Mouse (Mus musculus) stomach, embryonic 15.5 days (tissue): ENCODE data around the gene Fhl2. TPM values are rescaled to one million over a fixed set of nuclear protein-coding genes. Genes with fewer than 3 reads are reported as not detected.

Source experiments
- ATAC-seq: fragments of 200-750 bp; cut with Nextera tagmentation; 2 replicates; pipeline ENCODE4 v1.8.0; 2017; ENCODE audit warnings: low read depth, moderate number of reproducible peaks, moderate TSS enrichment; ENCODE audit not compliant: insufficient read depth, low FRiP score
- H3K27ac ChIP-seq: fragments of 300-500 bp; sonication (generic); 2 replicates; pipeline ENCODE4 v1.5.1; 2015; ENCODE audit warnings: mild to moderate bottlenecking, inconsistent platforms
- H3K27me3 ChIP-seq: fragments of 300-500 bp; sonication (generic); replicated peaks from 2 replicates; pipeline ENCODE4 v1.6.1; 2015; ENCODE audit warnings: inconsistent platforms
- H3K36me3 ChIP-seq: fragments of 300-500 bp; sonication (generic); 2 replicates; pipeline ENCODE4 v1.6.1; 2015; ENCODE audit warnings: inconsistent platforms
- H3K4me1 ChIP-seq: fragments of 300-500 bp; sonication (generic); 2 replicates; pipeline ENCODE4 v1.6.1; 2015; ENCODE audit warnings: inconsistent platforms
- H3K4me2 ChIP-seq: fragments of 300-500 bp; sonication (generic); 2 replicates; pipeline ENCODE4 v1.6.1; 2015; ENCODE audit warnings: mild to moderate bottlenecking, inconsistent platforms
- H3K4me3 ChIP-seq: fragments of 300-500 bp; sonication (generic); replicated peaks from 2 replicates; pipeline ENCODE4 v1.5.1; 2015; ENCODE audit warnings: inconsistent platforms
- H3K9ac ChIP-seq: fragments of 300-500 bp; sonication (generic); 2 replicates; pipeline ENCODE4 v1.6.1; 2015; ENCODE audit warnings: inconsistent platforms
- H3K9me3 ChIP-seq: fragments of 300-500 bp; sonication (generic); 2 replicates; pipeline ENCODE4 v1.6.1; 2016; ENCODE audit warnings: inconsistent platforms
- WGBS: fragments of 180-500 bp; shearing (Covaris S2); methylation state at CpG from one replicate; pipeline ENCODE4 v1.1.7; 2015; 5-methylcytosine and 5-hydroxymethylcytosine counted together
- polyA plus RNA-seq: library from polyadenylated mRNA; unstranded; fragments of >200 nt; fragmentation: Nextera tagmentation; extraction: Ambion mirVana; gene quantifications from 2 replicates; pipeline ENCODE4 v1.2.1, GENCODE M21; 2015

Gene Fhl2
- 72.1 and 74.4 TPM in 2 replicates for polyA plus RNA-seq

DNA sequence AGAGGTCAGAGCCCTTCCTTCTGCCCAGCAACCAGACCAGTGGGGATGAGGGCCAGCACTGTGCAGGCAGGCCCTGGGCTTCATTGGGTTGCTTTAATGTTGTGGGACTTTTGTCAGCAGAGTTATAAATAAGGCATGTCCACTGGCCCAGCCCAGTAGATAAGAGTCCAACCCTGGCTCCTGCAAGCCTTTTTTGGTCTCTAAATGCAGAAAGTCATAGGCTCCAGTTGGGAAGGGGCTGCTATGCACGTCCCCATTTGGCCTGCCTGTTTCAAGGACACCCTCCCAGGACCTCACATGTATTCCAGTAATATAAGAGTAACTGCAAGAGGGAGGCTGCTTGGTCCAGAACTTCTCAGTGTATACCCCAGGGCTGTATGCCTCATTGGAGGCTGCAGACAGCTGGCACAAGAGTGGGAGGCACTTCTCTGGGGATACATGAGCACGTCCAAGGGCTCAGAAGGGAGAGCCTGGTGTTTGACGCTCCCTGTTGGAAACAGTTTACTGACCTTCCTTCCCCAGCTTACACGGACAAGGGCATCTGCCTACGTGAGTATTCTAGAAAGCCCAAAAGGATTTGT, at the start of gene Fhl2:
Gene Fhl2, minus strand, starts transcription at position 324 of the 581 bp plus-strand sequence.
- WGBS = 64% methylated on average over 5 of the region's 5 CpGs
- H3K4me2 ChIP-seq = no peak within 1 kb of the TSS
- peaks cover 10% of the 10 kb centered on the region; the same call in 1 of the 2 replicates for H3K4me1 ChIP-seq
- no peaks in the 10 kb centered on the region for H3K9me3 ChIP-seq
- no peak within 1 kb of the TSS for H3K9ac ChIP-seq
- no peak within 1 kb of the TSS for H3K4me3 ChIP-seq
- no peaks in the 10 kb centered on the region for H3K27me3 ChIP-seq
- H3K27ac ChIP-seq = no peak within 1 kb of the TSS
- no peaks in the 10 kb centered on the region for H3K36me3 ChIP-seq
- no peak for ATAC-seq

DNA sequence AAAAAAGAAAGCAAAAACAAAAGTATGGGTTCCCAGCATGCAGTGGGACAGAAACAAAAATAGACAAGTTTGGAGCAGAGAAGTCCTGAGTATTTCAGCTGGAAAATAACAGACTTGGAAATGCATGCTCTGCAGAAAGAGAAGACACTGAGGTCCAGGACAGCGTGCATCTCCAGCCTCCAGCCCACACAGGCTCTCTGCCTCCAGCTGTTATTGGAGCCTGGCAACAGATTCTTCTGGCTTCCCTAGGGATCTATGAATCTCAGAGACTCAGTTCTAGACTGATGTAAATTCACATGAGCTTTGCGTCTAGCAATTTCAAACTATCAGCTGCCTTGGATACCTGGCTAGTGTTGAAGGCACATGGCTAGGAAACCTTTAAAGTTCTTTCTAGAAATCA, 48.2 kb upstream of the Fhl2 start:
- WGBS = 61% methylated on average over 2 of the region's 2 CpGs
- no peaks in the 10 kb centered on the region for H3K4me1 ChIP-seq
- H3K27ac ChIP-seq = no peak overlapping the region
- H3K9ac ChIP-seq = no peak overlapping the region
- no peaks in the 10 kb centered on the region for H3K9me3 ChIP-seq
- no peak overlapping the region for H3K4me3 ChIP-seq
- H3K4me2 ChIP-seq = no peak overlapping the region
- no peak for ATAC-seq
- no peaks in the 10 kb centered on the region for H3K27me3 ChIP-seq
- H3K36me3 ChIP-seq = no peaks in the 10 kb centered on the region

DNA sequence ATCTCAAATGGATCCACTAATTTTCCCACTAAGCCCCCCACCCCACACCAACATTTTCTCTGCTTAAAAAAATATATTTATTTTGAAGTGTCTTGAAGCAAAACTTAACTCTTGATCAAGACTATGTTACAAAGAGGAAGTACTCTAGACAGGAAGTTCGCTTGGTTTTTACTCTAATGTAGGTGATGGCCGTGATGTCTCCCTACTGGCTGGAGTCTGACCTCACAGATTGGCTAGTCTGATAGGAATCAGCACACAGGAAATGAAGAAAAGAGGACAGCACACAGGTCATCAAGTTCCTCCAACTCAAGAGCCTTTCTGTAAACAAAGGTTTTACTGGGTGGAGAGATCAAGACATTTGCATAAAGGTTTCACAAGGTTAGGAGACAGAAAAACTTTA, 44.4 kb upstream of the Fhl2 start:
- ATAC-seq = no peak
- H3K27me3 ChIP-seq = no peaks in the 10 kb centered on the region
- 78% methylated on average over 2 of the region's 2 CpGs for WGBS
- no peaks in the 10 kb centered on the region for H3K36me3 ChIP-seq
- H3K9ac ChIP-seq = no peak overlapping the region
- no peak overlapping the region for H3K4me2 ChIP-seq
- H3K9me3 ChIP-seq = no peaks in the 10 kb centered on the region
- no peak overlapping the region for H3K27ac ChIP-seq
- no peak overlapping the region for H3K4me3 ChIP-seq
- H3K4me1 ChIP-seq = no peaks in the 10 kb centered on the region

DNA sequence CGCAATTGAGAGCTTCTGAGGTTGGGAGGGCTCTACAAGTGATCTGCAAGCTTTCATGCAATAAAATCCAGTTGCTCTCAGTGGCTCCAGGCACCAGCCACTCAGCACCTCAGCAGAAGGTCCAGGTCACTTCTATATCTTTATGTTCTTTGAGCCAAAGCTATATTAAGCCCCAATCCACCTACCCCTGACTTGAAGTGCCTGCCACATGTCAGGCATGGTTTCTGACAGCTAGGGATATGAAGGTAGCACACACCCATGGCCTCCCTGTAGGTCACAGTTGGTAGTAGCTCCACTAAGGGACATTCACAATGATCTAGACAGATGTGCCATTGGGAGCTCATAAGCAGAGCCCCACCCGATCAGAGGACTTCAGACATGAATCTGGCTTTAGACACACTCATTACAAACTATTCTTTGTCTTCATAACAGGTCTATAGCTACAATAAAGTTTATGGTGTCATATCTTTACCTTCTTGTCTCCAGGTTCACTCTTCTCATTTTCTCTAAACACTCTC, 43.1 kb upstream of the Fhl2 start:
- H3K27me3 ChIP-seq = no peaks in the 10 kb centered on the region
- no peaks in the 10 kb centered on the region for H3K9me3 ChIP-seq
- H3K9ac ChIP-seq = no peak overlapping the region
- H3K36me3 ChIP-seq = no peaks in the 10 kb centered on the region
- no peaks in the 10 kb centered on the region for H3K4me1 ChIP-seq
- H3K27ac ChIP-seq = no peak overlapping the region
- WGBS = 65% methylated on average over 2 of the region's 2 CpGs
- no peak overlapping the region for H3K4me2 ChIP-seq
- no peak overlapping the region for H3K4me3 ChIP-seq
- no peak for ATAC-seq

DNA sequence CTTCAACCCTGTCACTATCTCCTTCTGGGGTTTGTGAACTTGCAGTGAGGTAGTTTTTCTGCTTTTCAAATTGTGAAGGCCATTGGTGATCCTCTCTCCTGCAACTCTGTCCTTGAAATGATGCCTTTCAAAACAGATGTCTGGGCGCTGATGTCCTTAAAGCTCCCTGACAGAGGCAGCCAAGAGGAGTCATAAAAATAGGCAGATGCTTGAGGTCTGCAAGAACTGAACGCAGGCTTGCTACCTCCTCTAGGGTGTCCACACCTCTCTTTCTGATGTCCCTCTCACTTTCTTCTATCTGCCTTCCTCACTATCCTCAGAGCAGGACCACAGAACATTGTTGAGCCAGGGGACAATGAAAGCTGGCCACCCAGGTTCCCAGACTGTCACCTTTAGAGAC, 41.7 kb upstream of the Fhl2 start:
- ATAC-seq = no peak
- no peaks in the 10 kb centered on the region for H3K36me3 ChIP-seq
- 73% methylated on average over 2 of the region's 2 CpGs for WGBS

DNA sequence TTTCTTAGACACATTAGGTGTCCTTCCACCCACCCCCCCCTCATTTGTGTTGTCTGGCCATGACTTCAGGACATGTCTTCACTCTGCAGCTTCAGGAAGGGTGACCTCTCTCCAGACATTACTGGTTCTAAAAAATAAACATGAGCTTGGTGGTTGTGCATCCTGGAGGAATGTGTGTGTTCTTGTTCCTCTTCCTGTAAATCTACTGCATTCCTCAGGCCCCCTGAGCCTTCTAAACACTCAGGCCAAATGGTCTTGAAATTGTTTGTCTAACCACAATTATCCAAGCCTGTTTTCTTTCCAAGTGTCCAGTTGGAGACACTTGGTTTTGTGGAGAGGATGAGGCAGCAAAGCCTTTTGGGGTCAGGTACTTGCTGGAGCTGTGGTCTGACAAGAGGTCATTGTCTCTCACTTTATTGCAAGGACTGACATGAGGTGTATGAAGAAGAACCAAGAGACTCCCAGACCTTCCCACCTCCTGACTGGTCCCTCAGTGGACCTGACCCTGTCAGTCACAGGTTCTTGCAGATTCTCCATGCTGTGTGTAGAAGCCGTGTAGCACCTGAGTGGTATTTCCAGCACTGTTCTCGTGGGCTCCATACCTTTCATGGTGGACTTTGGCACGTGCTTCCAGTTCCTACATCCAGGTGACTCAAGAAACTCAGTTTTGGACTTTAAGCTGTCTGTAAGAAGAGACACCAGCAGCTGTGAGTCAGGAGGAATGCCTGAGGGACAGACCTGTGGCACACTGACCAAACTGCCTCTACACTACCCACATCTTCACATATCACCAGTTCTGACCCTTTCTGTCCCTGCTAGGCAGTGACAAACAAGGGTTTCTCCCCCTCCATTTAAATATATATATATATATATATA, 40.8 kb upstream of the Fhl2 start:
- H3K4me2 ChIP-seq = no peak overlapping the region
- no peaks in the 10 kb centered on the region for H3K9me3 ChIP-seq
- H3K9ac ChIP-seq = no peak overlapping the region
- H3K4me3 ChIP-seq = no peak overlapping the region
- H3K4me1 ChIP-seq = no peaks in the 10 kb centered on the region
- no peak for ATAC-seq
- H3K36me3 ChIP-seq = no peaks in the 10 kb centered on the region
- WGBS = 85% methylated on average over 3 of the region's 3 CpGs
- no peaks in the 10 kb centered on the region for H3K27me3 ChIP-seq
- H3K27ac ChIP-seq = no peak overlapping the region

More for the DNA sequence above, 41.7 kb upstream of the Fhl2 start:
- H3K9me3 ChIP-seq = no peaks in the 10 kb centered on the region
- H3K27me3 ChIP-seq = no peaks in the 10 kb centered on the region
- H3K4me1 ChIP-seq = no peaks in the 10 kb centered on the region
- no peak overlapping the region for H3K27ac ChIP-seq
- H3K4me2 ChIP-seq = no peak overlapping the region
- no peak overlapping the region for H3K9ac ChIP-seq
- H3K4me3 ChIP-seq = no peak overlapping the region

DNA sequence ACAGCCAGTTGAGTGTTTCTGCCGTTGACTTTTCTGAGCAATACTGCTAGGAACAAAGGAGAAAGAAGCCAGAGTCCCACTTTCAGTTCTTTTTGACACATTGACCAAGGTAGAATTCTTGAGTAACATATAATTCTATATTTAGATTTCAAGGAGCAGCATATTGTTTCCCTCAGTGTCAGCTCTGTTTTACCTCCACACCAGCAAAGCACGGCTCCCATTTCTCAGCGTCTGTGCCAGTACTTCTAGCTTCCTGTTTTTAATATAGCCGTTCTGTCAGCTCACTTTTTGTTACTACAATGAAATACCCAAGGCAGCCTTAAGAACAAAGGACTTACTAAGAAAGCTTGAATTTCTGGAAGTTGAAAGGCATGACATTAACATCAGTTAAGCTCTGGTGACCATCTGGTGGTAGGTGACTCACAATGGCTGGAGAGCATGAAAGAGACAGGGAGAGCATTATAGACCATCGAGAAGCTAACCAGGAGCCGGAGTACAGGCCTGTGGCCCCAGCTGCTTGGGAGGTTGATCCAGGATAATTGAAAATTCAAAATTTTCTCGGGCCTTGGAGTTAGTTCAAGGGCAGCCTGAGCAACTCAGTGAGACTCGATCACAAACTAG, 28.9 kb upstream of the Fhl2 start:
- H3K27me3 ChIP-seq = no peaks in the 10 kb centered on the region
- no peaks in the 10 kb centered on the region for H3K4me1 ChIP-seq
- peak; percentile 56; the same call in 1 of the 2 replicates for ATAC-seq
- no peak overlapping the region for H3K4me2 ChIP-seq
- peak overlapping the region; percentile 54 for H3K27ac ChIP-seq
- H3K9ac ChIP-seq = no peak overlapping the region
- H3K36me3 ChIP-seq = no peaks in the 10 kb centered on the region
- no peak overlapping the region for H3K4me3 ChIP-seq
- 46% methylated on average over 8 of the region's 8 CpGs for WGBS
- H3K9me3 ChIP-seq = no peaks in the 10 kb centered on the region

DNA sequence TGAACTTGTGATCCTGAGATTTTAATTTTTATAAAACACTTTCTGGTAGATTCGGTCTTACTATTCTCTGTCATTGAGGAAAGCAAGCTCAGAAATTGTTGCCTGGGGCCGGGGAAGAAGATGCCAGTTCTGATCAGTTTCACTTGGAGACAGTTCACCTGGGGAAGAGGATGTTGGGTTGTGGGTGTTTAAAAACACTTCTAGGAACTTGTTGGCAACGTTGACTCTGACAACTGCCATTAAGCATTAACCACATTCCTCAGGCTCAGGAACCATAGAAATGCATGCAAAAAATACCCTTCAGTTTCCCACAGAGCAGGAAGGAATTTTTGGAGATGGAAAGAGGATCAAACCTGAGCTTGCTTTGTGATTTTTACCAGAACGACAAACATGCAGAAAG, 28.2 kb upstream of the Fhl2 start:
- no peak overlapping the region for H3K4me2 ChIP-seq
- H3K4me3 ChIP-seq = no peak overlapping the region
- 57% methylated on average over 4 of the region's 4 CpGs for WGBS
- 0 out of 2 replicates have a peak overlapping the region, but pooled peaks have one; percentile 38 for H3K27ac ChIP-seq
- no peak overlapping the region for H3K9ac ChIP-seq
- H3K4me1 ChIP-seq = no peaks in the 10 kb centered on the region
- no peaks in the 10 kb centered on the region for H3K27me3 ChIP-seq
- no peak for ATAC-seq
- no peaks in the 10 kb centered on the region for H3K9me3 ChIP-seq
- H3K36me3 ChIP-seq = no peaks in the 10 kb centered on the region

DNA sequence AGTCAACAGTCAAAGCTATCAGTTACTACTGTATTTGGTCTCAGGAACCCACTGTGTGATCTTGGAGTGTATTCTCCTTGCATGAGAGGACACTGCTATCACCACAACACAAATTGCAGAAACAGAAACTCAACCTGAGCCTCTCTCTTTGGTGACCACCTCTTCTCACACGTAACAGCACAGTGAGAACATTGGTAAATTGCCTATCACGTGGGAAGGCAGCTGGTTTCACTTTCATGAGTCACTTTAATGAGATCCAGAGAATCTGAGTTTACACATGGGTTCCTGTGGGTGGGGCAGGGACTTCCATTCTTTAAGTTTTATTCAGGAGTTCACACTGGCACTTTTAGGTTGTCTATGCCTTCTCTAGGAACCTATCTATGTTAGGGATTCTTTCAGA, 27.4 kb upstream of the Fhl2 start:
- H3K9me3 ChIP-seq = no peaks in the 10 kb centered on the region
- no peak overlapping the region for H3K4me3 ChIP-seq
- no peak overlapping the region for H3K9ac ChIP-seq
- H3K27ac ChIP-seq = 0 out of 2 replicates have a peak overlapping the region, but pooled peaks have one; percentile 7
- WGBS = 45% methylated on average over 2 of the region's 2 CpGs
- no peaks in the 10 kb centered on the region for H3K27me3 ChIP-seq
- no peaks in the 10 kb centered on the region for H3K36me3 ChIP-seq
- H3K4me1 ChIP-seq = no peaks in the 10 kb centered on the region
- ATAC-seq = no peak
- H3K4me2 ChIP-seq = no peak overlapping the region

DNA sequence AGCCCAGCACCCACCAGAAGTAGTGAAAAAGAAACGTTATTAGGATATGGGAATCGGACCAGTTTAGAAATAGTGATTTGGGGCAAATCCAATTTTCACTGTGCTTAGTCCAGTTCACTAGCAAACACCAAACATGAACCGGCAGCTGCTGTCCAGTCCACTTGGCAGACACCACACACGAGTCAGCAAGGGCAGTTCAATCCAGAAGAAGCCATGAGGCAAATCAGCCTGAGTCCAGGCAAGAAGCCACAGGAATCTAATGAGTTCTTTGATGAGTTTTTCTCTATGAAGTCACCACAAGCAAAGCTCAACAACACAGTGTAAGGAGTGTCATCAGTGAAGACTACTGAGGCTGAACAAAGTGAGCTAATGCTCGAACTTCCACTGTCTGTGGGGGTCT, 26.3 kb upstream of the Fhl2 start:
- Histone ChIP-seq H3K4me2 (no peak overlapping the region), H3K9me3 (no peaks in the 10 kb centered on the region), H3K36me3 (no peaks in the 10 kb centered on the region), H3K4me1 (no peaks in the 10 kb centered on the region; the same call in 1 of the 2 replicates), H3K27ac (no peak overlapping the region), H3K27me3 (no peaks in the 10 kb centered on the region), H3K4me3 (no peak overlapping the region), H3K9ac (no peak overlapping the region)
- 79% methylated on average over 5 of the region's 5 CpGs for WGBS
- ATAC-seq = no peak

DNA sequence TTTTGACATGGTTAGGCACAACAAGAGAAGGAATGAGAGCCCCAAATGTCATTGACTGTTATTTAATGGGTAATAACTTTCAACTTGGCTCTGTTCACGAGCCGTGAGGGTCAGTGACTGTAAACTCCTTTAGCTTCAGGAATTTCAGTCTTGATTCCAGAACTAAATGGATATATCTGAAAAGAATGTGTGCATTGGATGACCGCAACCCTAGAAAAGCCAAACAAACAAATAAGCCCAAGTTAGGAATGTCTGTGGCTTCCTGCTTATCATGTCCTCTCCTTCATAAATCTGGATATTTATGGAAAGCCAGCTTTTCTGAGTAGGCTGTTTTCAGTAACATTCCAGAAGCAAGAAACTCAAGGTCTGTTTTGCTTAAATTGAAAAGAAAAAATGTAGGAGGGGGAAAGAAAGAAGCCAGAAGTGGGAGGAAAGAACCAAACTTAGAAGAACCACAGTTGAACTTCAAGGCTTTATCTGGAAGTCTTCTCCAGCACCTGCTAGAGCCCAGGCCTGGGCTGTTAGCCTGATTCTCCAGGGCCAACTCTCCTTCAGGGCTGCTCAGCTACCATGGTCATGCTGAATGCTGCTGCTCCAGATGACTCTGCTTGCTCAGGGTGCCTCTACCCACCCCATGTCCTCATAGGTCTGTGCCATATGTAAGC, 21.4 kb upstream of the Fhl2 start:
- H3K4me2 ChIP-seq = no peak overlapping the region
- H3K9ac ChIP-seq = no peak overlapping the region
- H3K27me3 ChIP-seq = no peaks in the 10 kb centered on the region
- peak overlapping the region; percentile 51; the same call in 1 of the 2 replicates for H3K27ac ChIP-seq
- no peaks in the 10 kb centered on the region; the same call in 1 of the 2 replicates for H3K4me1 ChIP-seq
- H3K4me3 ChIP-seq = no peak overlapping the region
- no peaks in the 10 kb centered on the region for H3K9me3 ChIP-seq
- ATAC-seq = no peak
- WGBS = 52% methylated on average over 3 of the region's 3 CpGs
- no peaks in the 10 kb centered on the region for H3K36me3 ChIP-seq
